Mouse (Mus musculus) erythroblast, embryonic 14.5 days (primary cell): ENCODE results near the gene Mtfr1l.

ENCODE experiments used
- GATA1 ChIP-seq: IDR thresholded peaks from 2 replicates; pipeline ENCODE4 v1.6.1; 2012; ENCODE audit warnings: low read length, inconsistent platforms, mixed read lengths
- TAL1 ChIP-seq: IDR thresholded peaks from 3 replicates; pipeline ENCODE4 v1.6.1; 2012; ENCODE audit warnings: low read length, inconsistent platforms, mixed read lengths

- TF ChIP-seq GATA1 (no peak), TAL1 (no peak)
Observed at GRCm38 (mm10) chr4:134526220-134526619, 9.0 kb downstream of the Mtfr1l start.
